Mouse (Mus musculus): Measurements from ENCODE around the gene Vps37b. TPM values are rescaled to one million over a fixed set of nuclear protein-coding genes. Genes with fewer than 3 reads are reported as not detected.
"Not testable (repeated sequence)": the region's sequence is repeated elsewhere in the genome, so short reads cannot be mapped to it uniquely, and the experiment has no call there.

Vps37b gene
- total and polyA plus RNA-seq, 2 experiments from 2014 or later, result 51.4 to 55.7 TPM

DNA sequence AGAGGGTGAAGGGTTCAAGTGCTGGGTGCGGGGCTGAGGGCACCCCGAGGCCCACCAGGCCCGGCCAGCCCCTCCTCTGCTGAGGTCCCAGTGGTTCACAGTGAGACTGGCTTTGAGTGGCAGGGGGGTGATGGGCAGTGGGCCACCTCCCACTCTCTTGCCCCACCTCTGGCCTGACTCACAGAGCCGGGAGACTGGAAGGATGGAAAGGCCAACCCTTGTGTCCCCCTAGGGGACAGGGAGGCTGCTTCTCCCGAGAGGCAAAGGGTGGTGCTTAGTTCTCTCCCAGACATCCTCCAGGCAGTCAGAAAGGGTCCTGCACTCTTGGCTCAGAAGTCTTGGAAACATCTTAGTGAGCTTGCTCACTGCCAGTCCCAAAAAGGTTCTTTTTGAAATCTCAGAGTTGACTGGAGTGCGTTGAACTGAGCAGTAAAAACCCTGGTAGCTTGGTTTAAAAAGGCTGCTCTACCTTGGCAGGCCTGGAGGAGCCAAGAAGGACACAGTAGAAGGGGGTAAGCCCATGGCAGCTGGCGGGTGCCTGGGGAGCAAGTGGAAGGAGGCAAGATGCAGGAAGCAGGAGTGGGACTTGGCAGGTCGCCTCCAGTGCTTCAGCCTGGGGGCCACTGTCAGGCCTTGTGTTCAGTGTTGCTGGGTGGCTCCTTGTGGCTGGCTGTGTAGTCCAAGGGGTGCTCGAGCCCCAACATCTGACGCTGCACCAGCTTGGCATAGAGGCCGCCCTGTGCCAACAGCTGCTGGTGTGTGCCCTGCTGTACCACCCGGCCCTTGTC is 30.2 kb upstream of the Vps37b start:
- H3K9ac ChIP-seq (replicated peaks; ENCODE audit: low read depth, low read length), result no peak overlapping the region
- ATAC-seq (ENCODE audit: insufficient read depth, low read depth) (peak; percentile 27; the same call in 1 of the 2 replicates), DNase-seq (ENCODE audit: low spot score) (no peak)
- H3K27ac ChIP-seq (ENCODE audit: low read depth), result no peak overlapping the region
- no peaks in the 10 kb centered on the region for H3K27me3 ChIP-seq (ENCODE audit: control insufficient read depth, insufficient read depth, low read length)
- TF ChIP-seq CTCF (IDR thresholded peaks at IDR 0.05; ENCODE audit: low read depth) (peak; percentile 2; the same call in 1 of the 2 replicates), EP300 (IDR thresholded peaks at IDR 0.05; ENCODE audit: low read depth) (no peak)
- no peak overlapping the region for H3K4me3 ChIP-seq (ENCODE audit: low read depth, low read length)
- 0 out of 2 replicates have a peak, but pooled peaks cover 4% of the 10 kb centered on the region for H3K4me1 ChIP-seq (ENCODE audit: control insufficient read depth, insufficient read depth)
- WGBS, result 72% methylated on average over 12 of the region's 12 CpGs
- H3K4me2 ChIP-seq (ENCODE audit: low read depth, low read length), result no peak overlapping the region
- no peaks in the 10 kb centered on the region for H3K9me3 ChIP-seq (replicated peaks; ENCODE audit: control insufficient read depth, low read length)
- no peaks in the 10 kb centered on the region for H3K36me3 ChIP-seq (replicated peaks; ENCODE audit: control insufficient read depth, insufficient read depth, low read length)

DNA sequence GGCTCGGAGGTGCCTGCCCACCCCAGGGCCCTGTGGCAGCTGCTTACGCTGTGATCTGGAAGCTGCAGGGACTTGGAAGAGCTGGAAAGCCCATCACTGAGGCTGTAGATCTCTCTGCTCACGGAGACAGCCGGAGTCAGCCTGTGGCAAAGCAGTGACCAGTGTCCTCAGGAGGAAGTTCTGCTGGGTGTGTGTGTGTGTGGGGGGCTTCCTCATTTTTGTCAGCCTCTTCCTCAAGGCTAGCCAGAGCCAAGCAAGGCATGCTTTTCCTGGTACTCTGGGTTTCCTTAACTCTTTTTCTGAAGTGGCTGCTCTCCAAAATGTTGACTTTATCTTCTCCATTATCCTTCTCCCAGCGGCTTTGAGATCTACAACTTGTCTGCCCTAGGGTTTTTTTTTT is 27.6 kb upstream of the Vps37b start:
- TF ChIP-seq CTCF (IDR thresholded peaks at IDR 0.05; ENCODE audit: low read depth) (no peak), EP300 (IDR thresholded peaks at IDR 0.05; ENCODE audit: low read depth) (peak; percentile 79; the same call in 1 of the 2 replicates)
- DNase-seq (ENCODE audit: low spot score) (no peak), ATAC-seq (ENCODE audit: insufficient read depth, low read depth) (peak; percentile 69)
- no peak overlapping the region for H3K9ac ChIP-seq (replicated peaks; ENCODE audit: low read depth, low read length)
- peak overlapping the region; percentile 78 for H3K27ac ChIP-seq (ENCODE audit: low read depth)
- WGBS, result 38% methylated on average over 5 of the region's 5 CpGs
- H3K4me3 ChIP-seq (ENCODE audit: low read depth, low read length), result no peak overlapping the region
- H3K27me3 ChIP-seq (ENCODE audit: control insufficient read depth, insufficient read depth, low read length), result no peaks in the 10 kb centered on the region
- H3K9me3 ChIP-seq (replicated peaks; ENCODE audit: control insufficient read depth, low read length), result no peaks in the 10 kb centered on the region
- 0 out of 2 replicates have a peak, but pooled peaks cover 4% of the 10 kb centered on the region for H3K4me1 ChIP-seq (ENCODE audit: control insufficient read depth, insufficient read depth)
- no peaks in the 10 kb centered on the region for H3K36me3 ChIP-seq (replicated peaks; ENCODE audit: control insufficient read depth, insufficient read depth, low read length)
- no peak overlapping the region for H3K4me2 ChIP-seq (ENCODE audit: low read depth, low read length)

DNA sequence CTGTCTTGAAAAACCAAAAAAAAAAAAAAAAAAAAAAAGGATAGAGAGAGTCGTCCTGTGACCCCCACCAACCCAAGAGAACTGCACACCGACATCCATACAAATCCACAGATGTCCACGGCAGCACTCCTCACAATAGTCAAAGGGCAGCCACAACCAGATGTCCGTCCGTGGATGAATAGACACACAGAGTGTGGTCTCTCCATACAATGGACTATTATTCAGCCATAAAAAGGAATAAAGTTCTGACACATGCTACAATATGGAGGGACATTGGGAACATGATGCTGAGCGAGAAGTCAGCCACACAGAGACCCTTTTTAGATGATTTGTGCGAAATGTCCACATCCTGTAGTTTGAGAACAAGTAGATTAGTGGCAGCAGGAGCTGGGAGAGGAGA is 26.7 kb upstream of the Vps37b start:
- Histone ChIP-seq H3K27ac (ENCODE audit: low read depth) (no peak overlapping the region), H3K9ac (replicated peaks; ENCODE audit: low read depth, low read length) (no peak overlapping the region), H3K4me3 (ENCODE audit: low read depth, low read length) (no peak overlapping the region), H3K9me3 (replicated peaks; ENCODE audit: control insufficient read depth, low read length) (no peaks in the 10 kb centered on the region), H3K4me1 (ENCODE audit: control insufficient read depth, insufficient read depth) (0 out of 2 replicates have a peak, but pooled peaks cover 4% of the 10 kb centered on the region), H3K36me3 (replicated peaks; ENCODE audit: control insufficient read depth, insufficient read depth, low read length) (no peaks in the 10 kb centered on the region), H3K27me3 (ENCODE audit: control insufficient read depth, insufficient read depth, low read length) (no peaks in the 10 kb centered on the region), H3K4me2 (ENCODE audit: low read depth, low read length) (no peak overlapping the region)
- ATAC-seq (ENCODE audit: insufficient read depth, low read depth), result no peak
- no peak for DNase-seq (ENCODE audit: low spot score)
- WGBS, result 90% methylated on average over 7 of the region's 7 CpGs
- TF ChIP-seq EP300 (IDR thresholded peaks at IDR 0.05; ENCODE audit: low read depth), result no peak

DNA sequence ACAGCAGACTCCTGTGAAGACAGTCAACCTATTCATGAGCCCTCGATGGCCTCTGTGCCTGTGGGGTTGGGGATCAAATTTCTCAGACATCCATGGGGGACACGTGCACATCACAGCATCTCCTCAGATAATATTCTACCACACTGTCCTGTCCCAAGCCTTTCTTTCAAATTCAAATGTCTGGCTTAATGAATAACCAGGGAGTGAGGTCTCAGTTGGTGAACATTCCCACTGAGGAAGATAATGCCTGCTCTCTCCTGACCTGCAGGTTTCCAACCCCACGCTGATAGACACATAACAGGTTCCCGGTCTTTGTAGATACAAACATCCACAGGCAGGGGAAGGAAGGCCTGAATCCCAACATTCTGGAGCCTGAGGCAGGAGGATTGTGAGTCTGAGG is 24.9 kb upstream of the Vps37b start:
- 74% methylated on average over 4 of the region's 4 CpGs for WGBS
- Histone ChIP-seq H3K4me2 (ENCODE audit: low read depth, low read length) (no peak overlapping the region), H3K27me3 (ENCODE audit: control insufficient read depth, insufficient read depth, low read length) (no peaks in the 10 kb centered on the region), H3K4me3 (ENCODE audit: low read depth, low read length) (no peak overlapping the region), H3K9ac (replicated peaks; ENCODE audit: low read depth, low read length) (no peak overlapping the region), H3K36me3 (replicated peaks; ENCODE audit: control insufficient read depth, insufficient read depth, low read length) (no peaks in the 10 kb centered on the region), H3K4me1 (ENCODE audit: control insufficient read depth, insufficient read depth) (0 out of 2 replicates have a peak, but pooled peaks cover 4% of the 10 kb centered on the region), H3K9me3 (replicated peaks; ENCODE audit: control insufficient read depth, low read length) (no peaks in the 10 kb centered on the region), H3K27ac (ENCODE audit: low read depth) (no peak overlapping the region)
- ATAC-seq (ENCODE audit: insufficient read depth, low read depth), result no peak
- no peak for TF ChIP-seq EP300 (IDR thresholded peaks at IDR 0.05; ENCODE audit: low read depth)
- no peak for TF ChIP-seq CTCF (IDR thresholded peaks at IDR 0.05; ENCODE audit: low read depth)
- no peak for DNase-seq (ENCODE audit: low spot score)

DNA sequence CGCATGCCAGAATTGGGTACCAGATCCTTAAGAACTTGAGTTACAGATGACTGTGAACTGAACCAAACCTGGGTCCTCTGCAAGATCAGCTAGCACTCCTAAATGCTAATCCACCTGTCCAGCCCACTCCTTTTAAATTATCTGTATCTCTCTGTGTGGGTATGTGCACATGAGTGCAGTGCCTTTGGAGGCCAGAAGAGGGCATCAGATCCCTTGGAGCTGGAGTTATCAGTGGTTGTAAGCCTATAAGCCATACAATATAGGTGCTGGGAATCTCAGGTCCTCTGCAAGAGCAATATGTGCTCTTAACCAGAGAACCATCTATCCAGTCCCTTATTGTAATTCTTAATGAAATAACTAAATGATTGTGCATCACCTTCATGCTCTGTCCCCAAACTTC is 24.1 kb upstream of the Vps37b start:
- Histone ChIP-seq H3K27me3 (ENCODE audit: control insufficient read depth, insufficient read depth, low read length) (no peaks in the 10 kb centered on the region), H3K4me3 (ENCODE audit: low read depth, low read length) (no peak overlapping the region), H3K36me3 (replicated peaks; ENCODE audit: control insufficient read depth, insufficient read depth, low read length) (no peaks in the 10 kb centered on the region), H3K4me2 (ENCODE audit: low read depth, low read length) (no peak overlapping the region), H3K27ac (ENCODE audit: low read depth) (no peak overlapping the region), H3K9me3 (replicated peaks; ENCODE audit: control insufficient read depth, low read length) (no peaks in the 10 kb centered on the region), H3K4me1 (ENCODE audit: control insufficient read depth, insufficient read depth) (0 out of 2 replicates have a peak, but pooled peaks cover 4% of the 10 kb centered on the region), H3K9ac (replicated peaks; ENCODE audit: low read depth, low read length) (no peak overlapping the region)
- ATAC-seq (ENCODE audit: insufficient read depth, low read depth) (no peak), DNase-seq (ENCODE audit: low spot score) (no peak)
- TF ChIP-seq CTCF (IDR thresholded peaks at IDR 0.05; ENCODE audit: low read depth) (no peak), EP300 (IDR thresholded peaks at IDR 0.05; ENCODE audit: low read depth) (no peak)
- 92% methylated on average over 1 of the region's 1 CpGs for WGBS

DNA sequence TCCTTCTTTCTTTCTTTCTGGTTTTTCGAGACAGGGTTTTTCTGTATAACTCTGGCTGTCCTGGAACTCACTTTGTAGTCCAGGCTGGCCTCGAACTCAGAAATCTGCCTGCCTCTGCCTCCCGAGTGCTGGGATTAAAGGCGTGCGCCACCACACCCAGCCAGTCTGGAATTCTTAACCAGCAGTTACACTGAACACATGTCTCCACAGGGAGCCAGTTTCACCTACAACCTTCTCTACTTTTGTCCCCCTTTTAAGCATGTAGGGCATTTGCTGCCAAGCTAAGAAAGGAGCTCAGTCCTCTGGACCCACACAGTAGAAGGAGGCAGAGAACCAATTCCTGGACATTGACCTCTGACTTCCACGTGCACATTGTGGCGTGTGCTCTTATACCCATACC is 20.6 kb upstream of the Vps37b start:
- H3K27me3 ChIP-seq (ENCODE audit: control insufficient read depth, insufficient read depth, low read length); H3K9me3 ChIP-seq (replicated peaks; ENCODE audit: control insufficient read depth, low read length); ATAC-seq (ENCODE audit: insufficient read depth, low read depth); H3K36me3 ChIP-seq (replicated peaks; ENCODE audit: control insufficient read depth, insufficient read depth, low read length); DNase-seq (ENCODE audit: low spot score); H3K4me2 ChIP-seq (ENCODE audit: low read depth, low read length); H3K4me3 ChIP-seq (ENCODE audit: low read depth, low read length); H3K27ac ChIP-seq (ENCODE audit: low read depth); H3K9ac ChIP-seq (replicated peaks; ENCODE audit: low read depth, low read length): not testable (repeated sequence)
- H3K4me1 ChIP-seq (ENCODE audit: control insufficient read depth, insufficient read depth), result peaks cover 15% of the 10 kb centered on the region
- 88% methylated on average over 6 of the region's 7 CpGs for WGBS
